Mouse (Mus musculus): ENCODE results near the gene 4933430I17Rik.

- TF ChIP-seq CTCF (conservative IDR thresholded peaks at IDR 0.05; ENCODE audit: insufficient read depth, insufficient read length, low read depth, low read length), result no peak
- TF ChIP-seq POLR2A (IDR thresholded peaks at IDR 0.05; ENCODE audit: low read depth, low read length), result no peak
Measured at GRCm38 (mm10) chr4:62479937-62480708, 45.0 kb upstream of the 4933430I17Rik start, which contains the start of gene Bspry.
